Mouse (Mus musculus) liver, embryonic 14.5 days (tissue): ENCODE measurements around the gene Pdia5. TPM values are rescaled to one million over a fixed set of nuclear protein-coding genes. Genes with fewer than 3 reads are reported as not detected.

Source experiments
- ATAC-seq: fragments of 200-750 bp; cut with Nextera tagmentation; 2 replicates; pipeline ENCODE4 v1.8.0; 2017; ENCODE audit warnings: moderate number of reproducible peaks, mild to moderate bottlenecking, moderate library complexity; ENCODE audit not compliant: insufficient read depth
- DNase-seq, 3 experiments: peaks; one replicate each; pipeline ENCODE4 v3.0.0-alpha.2; 2012 to 2013; ENCODE audit warnings: low read depth in 3 of 3, low spot score in 3 of 3
- H3K27ac ChIP-seq: fragments of 300-500 bp; sonication (generic); 2 replicates; pipeline ENCODE4 v1.5.1; 2014; ENCODE audit warnings: moderate library complexity, mild to moderate bottlenecking, control low read depth, inconsistent platforms
- H3K27me3 ChIP-seq: fragments of 300-500 bp; sonication (generic); 2 replicates; pipeline ENCODE4 v1.6.1; 2014; ENCODE audit warnings: mild to moderate bottlenecking, low read length, moderate library complexity; ENCODE audit not compliant: control insufficient read depth, insufficient read depth
- H3K36me3 ChIP-seq: fragments of 300-500 bp; sonication (generic); replicated peaks from 2 replicates; pipeline ENCODE4 v1.6.1; 2014; ENCODE audit warnings: low read depth; ENCODE audit not compliant: control insufficient read depth, insufficient read depth
- H3K4me1 ChIP-seq, 2 experiments: fragments of 200-500 bp in 1 of 2; fragments of 300-500 bp in 1 of 2; sonication (generic) in 1 of 2; replicated peaks; 2 replicates each; pipeline ENCODE4 v1.6.1; 2012 to 2014; ENCODE audit warnings: antibody characterized with exemption in 1 of 2, inconsistent platforms in 1 of 2, low read length in 1 of 2; ENCODE audit not compliant: control insufficient read depth in 2 of 2, insufficient read depth in 2 of 2
- H3K4me2 ChIP-seq: fragments of 300-500 bp; sonication (generic); 2 replicates; pipeline ENCODE4 v1.6.1; 2014; ENCODE audit warnings: low read depth, mild to moderate bottlenecking, control low read depth, moderate library complexity
- H3K4me3 ChIP-seq, 2 experiments: fragments of 200-500 bp in 1 of 2; fragments of 300-500 bp in 1 of 2; sonication (generic) in 1 of 2; 2 replicates each; pipeline ENCODE4 v1.5.1; 2012 to 2014; ENCODE audit warnings: low read depth in 2 of 2, low read length in 2 of 2, mild to moderate bottlenecking in 2 of 2, control low read depth in 1 of 2, inconsistent platforms in 1 of 2, moderate library complexity in 1 of 2; ENCODE audit not compliant: insufficient read depth in 1 of 2
- H3K9ac ChIP-seq: fragments of 300-500 bp; sonication (generic); replicated peaks from 2 replicates; pipeline ENCODE4 v1.6.1; 2014; ENCODE audit warnings: mild to moderate bottlenecking, control low read depth, moderate library complexity
- H3K9me3 ChIP-seq: fragments of 300-500 bp; sonication (generic); 2 replicates; pipeline ENCODE4 v1.6.1; 2016; ENCODE audit warnings: low read length, mixed read lengths; ENCODE audit not compliant: control insufficient read depth
- CTCF ChIP-seq: IDR thresholded peaks from 2 replicates; pipeline ENCODE4 v1.5.1; 2016; ENCODE audit warnings: antibody characterized with exemption, low read depth, control low read depth
- EP300 ChIP-seq: IDR thresholded peaks from 2 replicates; pipeline ENCODE4 v1.6.1; 2016; ENCODE audit warnings: antibody characterized with exemption, low read depth
- WGBS: fragments of 180-500 bp; shearing (Covaris S2); extraction: QIAGEN DNeasy Blood & Tissue Kit; methylation state at CpG from one replicate; pipeline ENCODE4 v1.1.7; 2014; ENCODE audit not compliant: insufficient replicate concordance; 5-methylcytosine and 5-hydroxymethylcytosine counted together
- polyA plus RNA-seq, 2 experiments: library from polyadenylated mRNA; depleted of rRNA in 1 of 2; stranded (reverse) in 1 of 2; unstranded in 1 of 2; fragments of >200 nt; fragmentation: Nextera tagmentation in 1 of 2; extraction: Ambion mirVana in 1 of 2; gene quantifications; 2 replicates each; pipeline versions ENCODE4 v1.2.1 to v1.2.3; 2012 to 2014

Pdia5 gene
- polyA plus RNA-seq, 2 experiments = 25.8 to 32.9 TPM

GRCm38 (mm10) chr16:35459584-35459983 is 31.1 kb downstream of the Pdia5 start:
- H3K27ac ChIP-seq = no peak overlapping the region
- ATAC-seq (no peak), DNase-seq (no peak)
- no peak overlapping the region for H3K4me2 ChIP-seq
- no peaks in the 10 kb centered on the region for H3K9me3 ChIP-seq
- TF ChIP-seq EP300 (no peak), CTCF (no peak)
- no peaks in the 10 kb centered on the region for H3K4me1 ChIP-seq
- H3K9ac ChIP-seq = no peak overlapping the region
- H3K36me3 ChIP-seq = no peaks in the 10 kb centered on the region
- no peak overlapping the region for H3K4me3 ChIP-seq
- WGBS = 73% methylated on average over 7 of the region's 7 CpGs
- H3K27me3 ChIP-seq = no peaks in the 10 kb centered on the region

- no peaks in the 10 kb centered on the region for H3K27me3 ChIP-seq
- H3K4me1 ChIP-seq = no peaks in the 10 kb centered on the region
- WGBS = 76% methylated on average over 11 of the region's 11 CpGs
- no peak overlapping the region for H3K4me2 ChIP-seq
- H3K4me3 ChIP-seq = no peak overlapping the region
- ATAC-seq = no peak
- TF ChIP-seq EP300 (no peak), CTCF (no peak)
- no peak for DNase-seq
- no peak overlapping the region for H3K9ac ChIP-seq
- no peak overlapping the region for H3K27ac ChIP-seq
- no peaks in the 10 kb centered on the region for H3K36me3 ChIP-seq
- H3K9me3 ChIP-seq = no peaks in the 10 kb centered on the region
Measured at GRCm38 (mm10) chr16:35458297-35458696, 32.4 kb downstream of the Pdia5 start.

GRCm38 (mm10) chr16:35457488-35457887 is 33.2 kb downstream of the Pdia5 start:
- Histone ChIP-seq H3K27ac (no peak overlapping the region), H3K27me3 (no peaks in the 10 kb centered on the region), H3K36me3 (no peaks in the 10 kb centered on the region), H3K4me2 (no peak overlapping the region), H3K4me1 (no peaks in the 10 kb centered on the region), H3K4me3 (no peak overlapping the region), H3K9ac (no peak overlapping the region), H3K9me3 (no peaks in the 10 kb centered on the region)
- no peak for DNase-seq
- no peak for ATAC-seq
- no peak for TF ChIP-seq CTCF
- TF ChIP-seq EP300 = no peak
- 69% methylated on average over 8 of the region's 8 CpGs for WGBS

DNA sequence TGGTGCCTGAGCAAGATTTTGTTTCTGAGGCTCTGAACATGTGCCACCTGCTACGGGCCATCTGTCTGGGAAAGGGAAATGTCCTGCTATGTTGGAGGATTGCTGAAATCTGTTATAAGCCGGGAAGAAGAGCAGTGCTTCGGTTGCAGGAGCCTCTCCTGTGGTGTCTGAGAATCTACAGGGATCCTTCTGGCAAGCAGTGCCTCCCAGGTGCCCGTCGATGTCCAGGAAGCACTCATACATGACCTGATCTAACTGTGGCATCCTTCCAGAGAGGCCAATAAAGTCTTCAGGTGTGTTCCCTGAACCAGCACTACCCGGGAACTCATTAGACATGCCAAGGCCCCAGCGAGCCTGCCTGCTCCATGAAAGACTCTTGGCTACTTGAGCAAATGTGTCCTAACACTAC is 33.7 kb downstream of the Pdia5 start:
- ATAC-seq (no peak), DNase-seq (no peak)
- no peak overlapping the region for H3K9ac ChIP-seq
- no peak overlapping the region for H3K4me2 ChIP-seq
- TF ChIP-seq CTCF (no peak), EP300 (no peak)
- H3K27me3 ChIP-seq = no peaks in the 10 kb centered on the region
- H3K36me3 ChIP-seq = no peaks in the 10 kb centered on the region
- no peak overlapping the region for H3K27ac ChIP-seq
- WGBS = 82% methylated on average over 7 of the region's 7 CpGs
- no peak overlapping the region for H3K4me3 ChIP-seq
- no peaks in the 10 kb centered on the region for H3K9me3 ChIP-seq
- no peaks in the 10 kb centered on the region for H3K4me1 ChIP-seq

DNA sequence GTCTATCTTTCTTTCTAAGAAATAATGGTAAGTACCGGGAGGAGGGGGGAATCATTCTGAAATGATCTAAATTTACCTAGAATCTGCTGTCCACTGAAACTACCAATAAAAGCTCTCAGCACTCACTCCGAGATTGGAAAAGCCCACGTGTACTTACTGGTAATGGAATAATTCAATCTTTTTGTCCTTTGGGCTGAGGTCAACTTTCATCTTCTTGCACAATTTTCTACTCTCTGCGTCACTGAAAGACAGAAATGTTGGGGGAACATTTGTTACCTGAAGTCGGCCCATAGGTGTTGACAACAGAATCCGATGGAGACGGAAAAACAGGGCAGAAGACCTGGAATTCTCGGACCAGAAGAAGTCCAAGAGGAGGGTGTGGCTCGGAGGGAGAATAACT is 34.4 kb downstream of the Pdia5 start:
- Histone ChIP-seq H3K4me2 (no peak overlapping the region), H3K27me3 (no peaks in the 10 kb centered on the region), H3K9ac (no peak overlapping the region), H3K27ac (no peak overlapping the region), H3K4me1 (no peaks in the 10 kb centered on the region), H3K36me3 (no peaks in the 10 kb centered on the region), H3K4me3 (no peak overlapping the region), H3K9me3 (no peaks in the 10 kb centered on the region)
- TF ChIP-seq CTCF (no peak), EP300 (no peak)
- no peak for ATAC-seq
- 66% methylated on average over 9 of the region's 9 CpGs for WGBS
- DNase-seq = no peak
